Mouse (Mus musculus) liver, postnatal 0 days (tissue): Measurements from ENCODE around the gene Celf2.

Source experiments
- CTCF ChIP-seq: sonication (generic); IDR thresholded peaks from 2 replicates; pipeline ENCODE4 v1.5.1; 2016; ENCODE audit warnings: antibody characterized with exemption, low read depth
- EP300 ChIP-seq: IDR thresholded peaks from 2 replicates; pipeline ENCODE4 v1.6.1; 2016; ENCODE audit warnings: antibody characterized with exemption, low read depth, mild to moderate bottlenecking

DNA sequence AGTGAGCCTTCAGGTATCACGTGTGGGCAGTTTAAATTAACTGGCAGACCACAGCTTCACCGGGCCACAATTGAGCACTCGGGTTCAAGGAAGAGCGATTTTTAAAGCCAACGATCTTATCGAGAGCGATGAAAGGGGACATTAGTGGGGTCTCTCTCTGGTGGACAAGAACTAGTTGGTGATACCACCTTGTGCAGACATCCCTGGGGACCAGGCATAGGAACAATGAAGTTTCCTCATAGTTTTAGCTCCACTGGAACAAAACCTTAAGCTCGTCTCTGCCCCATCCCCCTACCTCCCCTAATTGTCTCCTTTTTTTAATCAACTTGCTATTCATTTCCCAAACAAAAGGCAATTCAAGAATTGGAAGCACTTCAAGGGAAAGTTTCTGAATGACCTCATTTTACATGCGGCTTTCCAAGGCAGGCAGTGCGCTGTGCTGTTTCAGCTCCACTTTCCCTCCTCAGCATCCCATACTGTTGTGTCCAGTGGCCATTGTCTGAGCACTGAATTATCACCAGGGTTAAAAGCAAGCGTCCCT lies 634.2 kb downstream of the Celf2 start:
- TF ChIP-seq CTCF (no peak), EP300 (no peak)
